Mouse (Mus musculus) spleen, postnatal 14 days (tissue): Measurements from ENCODE around the gene Gm45785.
A peak's percentile ranks its signal among the peaks of the same experiment; 100 is the strongest.
"Not testable (repeated sequence)": the region's sequence is repeated elsewhere in the genome, so short reads cannot be mapped to it uniquely, and the experiment has no call there.

Source experiments
- DNase-seq, 2 experiments: peaks; one replicate each; pipeline ENCODE4 v3.0.0; 2021 to 2022; ENCODE audit warnings: low spot score in 2 of 2

Gm45785 gene

GRCm38 (mm10) chr7:140855860-140856784 is at the start of gene Gm45785:
Gene Gm45785, minus strand, starts transcription at chr7:140856331.
- peak; percentile 52 to 58 for DNase-seq

GRCm38 (mm10) chr7:140905642-140906081 is 49.5 kb upstream of the Gm45785 start:
- no peak for DNase-seq

GRCm38 (mm10) chr7:140903212-140903611 is 47.1 kb upstream of the Gm45785 start:
- DNase-seq = peak; percentile 50 to 73

- no peak for DNase-seq
Measured at GRCm38 (mm10) chr7:140902036-140902875, 46.1 kb upstream of the Gm45785 start.

GRCm38 (mm10) chr7:140900220-140900619 is 44.1 kb upstream of the Gm45785 start, which contains the start of gene Cox8b:
Gene Cox8b, minus strand, starts transcription at chr7:140900446.
- no peak for DNase-seq

GRCm38 (mm10) chr7:140899121-140899520 is 43.0 kb upstream of the Gm45785 start:
- no peak for DNase-seq

GRCm38 (mm10) chr7:140897863-140898262 is 41.7 kb upstream of the Gm45785 start:
- DNase-seq = no peak

- no peak for DNase-seq
Measured at GRCm38 (mm10) chr7:140894611-140895010, 38.5 kb upstream of the Gm45785 start.

GRCm38 (mm10) chr7:140894031-140894430 is 37.9 kb upstream of the Gm45785 start:
- no peak for DNase-seq

- DNase-seq = not testable (repeated sequence)
Measured at GRCm38 (mm10) chr7:140890636-140891035, 34.5 kb upstream of the Gm45785 start.

- no peak for DNase-seq
Measured at GRCm38 (mm10) chr7:140882469-140882803, 26.3 kb upstream of the Gm45785 start.

- DNase-seq = peak; percentile 86 to 91
Measured at GRCm38 (mm10) chr7:140881696-140882468, 25.8 kb upstream of the Gm45785 start, which contains the start of the genes Psmd13 and Sirt3. Gene Psmd13, plus strand, starts transcription at chr7:140881968. Gene Sirt3, minus strand, starts transcription at chr7:140882309.

GRCm38 (mm10) chr7:140880865-140881515 is 24.9 kb upstream of the Gm45785 start:
- DNase-seq = no peak

GRCm38 (mm10) chr7:140880419-140880818 is 24.3 kb upstream of the Gm45785 start:
- DNase-seq = no peak

- no peak for DNase-seq
Measured at GRCm38 (mm10) chr7:140879355-140879754, 23.2 kb upstream of the Gm45785 start.

GRCm38 (mm10) chr7:140877364-140877763 is 21.2 kb upstream of the Gm45785 start:
- no peak for DNase-seq

- DNase-seq = no peak
Measured at GRCm38 (mm10) chr7:140874224-140874623, 18.1 kb upstream of the Gm45785 start.

- DNase-seq = no peak
Measured at GRCm38 (mm10) chr7:140864761-140865160, 8.6 kb upstream of the Gm45785 start.

- no peak for DNase-seq
Measured at GRCm38 (mm10) chr7:140860728-140861127, 4.6 kb upstream of the Gm45785 start.

GRCm38 (mm10) chr7:140859997-140860396 is 3.9 kb upstream of the Gm45785 start:
- no peak for DNase-seq

GRCm38 (mm10) chr7:140858746-140859145 is 2.6 kb upstream of the Gm45785 start:
- DNase-seq = no peak
